Mouse (Mus musculus) ES-E14 (cell line): ENCODE results near the gene Rassf8.

ENCODE experiments used
- HCFC1 ChIP-seq: IDR thresholded peaks from 2 replicates; pipeline ENCODE4 v1.6.1; 2012; ENCODE audit warnings: low read length, inconsistent platforms, borderline replicate concordance; ENCODE audit not compliant: insufficient read depth
- MAFK ChIP-seq: IDR thresholded peaks from 2 replicates; pipeline ENCODE4 v1.6.1; 2014; ENCODE audit warnings: mild to moderate bottlenecking, low read depth, low read length, inconsistent platforms; ENCODE audit not compliant: insufficient read depth
- ZC3H11A ChIP-seq: IDR thresholded peaks from 2 replicates; pipeline ENCODE4 v1.6.1; 2012; ENCODE audit warnings: low read depth, mild to moderate bottlenecking, inconsistent platforms, low read length, borderline replicate concordance

DNA sequence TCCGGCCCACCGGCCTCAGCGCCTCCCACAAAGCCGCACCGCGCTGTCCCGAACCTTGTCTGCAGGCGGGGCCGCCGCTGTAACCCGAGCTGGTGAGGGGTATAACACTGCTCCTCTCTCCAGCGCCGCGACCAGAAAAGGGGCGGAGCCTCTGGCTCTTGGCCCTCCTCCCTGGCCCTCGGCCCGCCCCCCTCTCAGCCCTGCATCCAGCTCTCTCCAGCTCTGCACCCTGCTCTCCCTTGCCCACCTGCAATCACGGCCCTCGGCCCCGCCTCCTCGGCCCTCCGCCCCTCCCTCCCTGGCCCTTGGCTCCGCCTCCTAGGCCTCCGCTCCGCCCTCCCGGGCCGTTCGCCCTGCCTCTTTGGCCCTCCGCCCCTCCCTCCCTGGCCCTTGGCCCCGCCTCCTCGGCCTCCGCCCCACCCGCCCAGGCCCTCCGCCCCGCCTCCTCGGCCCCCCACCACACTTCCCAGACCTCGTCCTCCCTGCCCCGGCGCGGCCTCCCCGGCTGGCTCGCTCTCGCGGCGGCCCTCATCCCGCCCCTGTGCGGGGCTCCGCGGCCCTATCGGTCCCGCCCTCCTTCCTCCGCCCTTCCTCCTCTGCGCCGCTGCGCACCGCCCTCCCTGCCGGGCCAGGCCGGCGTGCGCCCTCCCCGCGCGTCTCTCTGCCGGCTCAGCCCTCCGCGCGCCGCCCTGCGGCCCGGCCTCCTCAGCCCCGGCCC, at the start of gene Rassf8:
- TF ChIP-seq HCFC1 (0 out of 2 replicates have a peak, but pooled peaks have one; percentile 16), MAFK (no peak), ZC3H11A (no peak)
